Mouse (Mus musculus) limb, embryonic 14.5 days (tissue): ENCODE results near the gene H2-DMb2. TPM values are rescaled to one million over a fixed set of nuclear protein-coding genes. Genes with fewer than 3 reads are reported as not detected.

Source experiments
- ATAC-seq: fragments of 200-750 bp; cut with Nextera tagmentation; 2 replicates; pipeline ENCODE4 v1.8.0; 2017; ENCODE audit warnings: low read depth, moderate number of reproducible peaks, moderate TSS enrichment; ENCODE audit not compliant: low FRiP score
- DNase-seq: peaks from one replicate; pipeline ENCODE4 v3.0.0-alpha.2; 2015; ENCODE audit warnings: low spot score
- H3K27ac ChIP-seq: fragments of 300-500 bp; sonication (generic); replicated peaks from 2 replicates; pipeline ENCODE4 v1.5.1; 2014; ENCODE audit warnings: low read depth, mild to moderate bottlenecking, low read length, moderate library complexity, mixed read lengths
- H3K27me3 ChIP-seq: fragments of 300-500 bp; sonication (generic); 2 replicates; pipeline ENCODE4 v1.6.1; 2014; ENCODE audit warnings: low read length, mixed read lengths; ENCODE audit not compliant: control insufficient read depth, insufficient read depth
- H3K36me3 ChIP-seq: fragments of 300-500 bp; sonication (generic); 2 replicates; pipeline ENCODE4 v1.6.1; 2014; ENCODE audit warnings: mild to moderate bottlenecking, low read length, moderate library complexity, mixed read lengths; ENCODE audit not compliant: control insufficient read depth, insufficient read depth
- H3K4me1 ChIP-seq: fragments of 300-500 bp; sonication (generic); 2 replicates; pipeline ENCODE4 v1.6.1; 2014; ENCODE audit warnings: antibody characterized with exemption, low read length, mixed read lengths; ENCODE audit not compliant: control insufficient read depth, insufficient read depth
- H3K4me2 ChIP-seq: fragments of 300-500 bp; sonication (generic); replicated peaks from 2 replicates; pipeline ENCODE4 v1.6.1; 2014; ENCODE audit warnings: low read depth, mild to moderate bottlenecking, low read length, moderate library complexity; ENCODE audit not compliant: severe bottlenecking
- H3K4me3 ChIP-seq: fragments of 300-500 bp; sonication (generic); replicated peaks from 2 replicates; pipeline ENCODE4 v1.5.1; 2014; ENCODE audit warnings: low read length
- H3K9ac ChIP-seq: fragments of 300-500 bp; sonication (generic); 2 replicates; pipeline ENCODE4 v1.6.1; 2014; ENCODE audit warnings: mild to moderate bottlenecking, low read depth, low read length, moderate library complexity; ENCODE audit not compliant: severe bottlenecking
- H3K9me3 ChIP-seq: fragments of 300-500 bp; sonication (generic); 2 replicates; pipeline ENCODE4 v1.6.1; 2016; ENCODE audit warnings: low read length; ENCODE audit not compliant: control insufficient read depth
- POLR2A ChIP-seq: fragments of 200-500 bp; IDR thresholded peaks from 2 replicates; pipeline ENCODE4 v1.8.0; 2012; ENCODE audit warnings: inconsistent platforms, mild to moderate bottlenecking, moderate library complexity, borderline replicate concordance; ENCODE audit not compliant: insufficient read depth, insufficient read length; ENCODE audit errors: extremely low read depth
- WGBS: fragments of 180-500 bp; shearing (Covaris S2); extraction: QIAGEN DNeasy Blood & Tissue Kit; methylation state at CpG from one replicate; pipeline ENCODE4 v1.1.7; 2014; 5-methylcytosine and 5-hydroxymethylcytosine counted together
- polyA plus RNA-seq, 2 experiments: library from polyadenylated mRNA; depleted of rRNA in 1 of 2; stranded (reverse) in 1 of 2; unstranded in 1 of 2; fragments of >200 nt; fragmentation: Nextera tagmentation in 1 of 2; extraction: Ambion mirVana in 1 of 2; gene quantifications; 2 replicates each; pipeline versions ENCODE4 v1.2.1 to v1.2.3; 2012 to 2014

Gene H2-DMb2
- polyA plus RNA-seq, 2 experiments: 0.23 to 0.31 TPM

GRCm38 (mm10) chr17:34099531-34099930 lies 43.6 kb upstream of the H2-DMb2 start:
- TF ChIP-seq POLR2A: no peak
- Histone ChIP-seq H3K27ac (no peak overlapping the region), H3K36me3 (no peaks in the 10 kb centered on the region), H3K9me3 (no peaks in the 10 kb centered on the region), H3K4me2 (no peak overlapping the region), H3K9ac (no peak overlapping the region), H3K27me3 (no peaks in the 10 kb centered on the region), H3K4me3 (no peak overlapping the region), H3K4me1 (peaks cover 3% of the 10 kb centered on the region; the same call in 1 of the 2 replicates)
- no peak for DNase-seq
- 16% methylated on average over 5 of the region's 5 CpGs for WGBS
- ATAC-seq: no peak

GRCm38 (mm10) chr17:34101185-34101584 lies 41.9 kb upstream of the H2-DMb2 start:
- no peak overlapping the region for H3K4me3 ChIP-seq
- peaks cover 3% of the 10 kb centered on the region; the same call in 1 of the 2 replicates for H3K4me1 ChIP-seq
- TF ChIP-seq POLR2A: no peak
- no peak overlapping the region for H3K9ac ChIP-seq
- H3K9me3 ChIP-seq: no peaks in the 10 kb centered on the region
- DNase-seq (no peak), ATAC-seq (no peak)
- no peak overlapping the region for H3K27ac ChIP-seq
- H3K4me2 ChIP-seq: no peak overlapping the region
- no peaks in the 10 kb centered on the region for H3K36me3 ChIP-seq
- no peaks in the 10 kb centered on the region for H3K27me3 ChIP-seq
- WGBS: 32% methylated on average over 5 of the region's 5 CpGs

GRCm38 (mm10) chr17:34101604-34102032 lies 41.5 kb upstream of the H2-DMb2 start:
- no peaks in the 10 kb centered on the region for H3K9me3 ChIP-seq
- WGBS: 8% methylated on average over 12 of the region's 12 CpGs
- H3K27ac ChIP-seq: no peak overlapping the region
- H3K4me1 ChIP-seq: peaks cover 3% of the 10 kb centered on the region; the same call in 1 of the 2 replicates
- peak overlapping the region; percentile 24; the same call in 1 of the 2 replicates for H3K4me2 ChIP-seq
- no peaks in the 10 kb centered on the region for H3K27me3 ChIP-seq
- H3K4me3 ChIP-seq: no peak overlapping the region; the same call in 1 of the 2 replicates
- peak; percentile 81 for ATAC-seq
- H3K36me3 ChIP-seq: no peaks in the 10 kb centered on the region
- H3K9ac ChIP-seq: no peak overlapping the region
- no peak for TF ChIP-seq POLR2A
- DNase-seq: peak; percentile 95

DNA sequence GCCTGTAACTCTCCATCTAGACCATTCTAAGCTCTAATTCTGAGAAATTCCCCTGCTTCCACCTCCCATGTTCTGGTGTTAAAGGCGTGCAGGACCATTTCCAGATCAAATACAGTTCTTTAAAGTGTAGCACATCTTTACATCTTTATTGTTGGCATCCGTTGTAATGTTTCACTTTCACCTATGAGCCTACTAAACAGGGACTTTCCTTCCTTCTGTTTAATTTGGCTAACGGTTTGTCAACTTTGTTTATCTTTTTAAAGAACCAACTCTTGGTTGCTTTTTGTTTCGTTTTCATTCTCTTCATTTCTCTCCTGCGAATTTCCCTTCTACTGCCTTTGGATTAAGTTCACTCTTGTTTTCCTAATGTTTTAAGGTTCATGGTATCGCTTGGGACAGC lies 40.3 kb upstream of the H2-DMb2 start:
- no peak for DNase-seq
- Histone ChIP-seq H3K36me3 (no peaks in the 10 kb centered on the region), H3K4me3 (no peak overlapping the region), H3K4me2 (no peak overlapping the region), H3K9ac (no peak overlapping the region), H3K27ac (no peak overlapping the region), H3K27me3 (no peaks in the 10 kb centered on the region), H3K4me1 (peaks cover 3% of the 10 kb centered on the region; the same call in 1 of the 2 replicates), H3K9me3 (no peaks in the 10 kb centered on the region)
- WGBS: 72% methylated on average over 6 of the region's 6 CpGs
- no peak for ATAC-seq
- TF ChIP-seq POLR2A: no peak

GRCm38 (mm10) chr17:34104804-34105203 lies 38.3 kb upstream of the H2-DMb2 start:
- H3K36me3 ChIP-seq: peaks cover 8% of the 10 kb centered on the region
- H3K9me3 ChIP-seq: no peaks in the 10 kb centered on the region
- peaks cover 1% of the 10 kb centered on the region; the same call in 1 of the 2 replicates for H3K4me1 ChIP-seq
- H3K4me2 ChIP-seq: no peak overlapping the region
- DNase-seq: no peak
- no peak for ATAC-seq
- no peak overlapping the region for H3K9ac ChIP-seq
- H3K27me3 ChIP-seq: no peaks in the 10 kb centered on the region
- no peak overlapping the region for H3K27ac ChIP-seq
- 84% methylated on average over 9 of the region's 9 CpGs for WGBS
- H3K4me3 ChIP-seq: no peak overlapping the region
- TF ChIP-seq POLR2A: no peak

DNA sequence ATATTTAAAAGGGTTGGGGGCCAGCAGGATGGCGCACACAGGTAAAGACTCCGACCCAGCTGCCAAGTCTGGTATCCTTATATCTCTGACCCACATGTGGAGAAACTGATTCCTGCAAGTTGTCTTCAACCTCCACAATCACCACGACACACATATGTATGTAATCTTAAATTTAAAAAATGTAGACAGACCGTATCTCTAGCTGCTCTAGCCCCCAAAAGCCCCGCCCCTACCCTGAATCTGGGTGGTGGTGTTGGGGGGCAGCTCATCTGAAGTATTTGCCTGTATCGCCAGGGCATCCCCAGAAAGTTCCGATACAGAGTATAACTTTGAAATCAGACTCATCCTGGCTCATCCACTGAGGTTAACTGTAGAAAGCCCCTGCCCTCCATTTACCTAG lies 36.6 kb upstream of the H2-DMb2 start:
- Histone ChIP-seq H3K27me3 (no peaks in the 10 kb centered on the region), H3K36me3 (peaks cover 25% of the 10 kb centered on the region), H3K4me1 (no peaks in the 10 kb centered on the region), H3K9ac (no peak overlapping the region), H3K4me2 (no peak overlapping the region), H3K9me3 (no peaks in the 10 kb centered on the region), H3K27ac (no peak overlapping the region), H3K4me3 (no peak overlapping the region)
- no peak for ATAC-seq
- no peak for TF ChIP-seq POLR2A
- 85% methylated on average over 7 of the region's 7 CpGs for WGBS
- no peak for DNase-seq
